Mouse (Mus musculus): ENCODE results near the gene Ucn.

Ucn gene

GRCm38 (mm10) chr5:31105814-31106335 is 32.8 kb downstream of the Ucn start, which contains the start of gene Dnajc5g:
TSS of gene Dnajc5g (plus strand) at chr5:31106285.
- DNase-seq, result no peak

- no peak for DNase-seq
These were observed 42.7 kb downstream of the Ucn start for GRCm38 (mm10) chr5:31095711-31096480.

- DNase-seq, result no peak
These were observed 43.6 kb downstream of the Ucn start for GRCm38 (mm10) chr5:31094799-31095691.

- no peak for DNase-seq
These were observed 44.4 kb downstream of the Ucn start for GRCm38 (mm10) chr5:31094100-31094798.

GRCm38 (mm10) chr5:31093151-31094041 is 45.2 kb downstream of the Ucn start:
- peak; percentile 35 for DNase-seq

- DNase-seq, result no peak
These were observed 46.2 kb downstream of the Ucn start for GRCm38 (mm10) chr5:31092231-31092975.
